Mouse (Mus musculus) activated CD4-positive, CD25-positive, alpha-beta regulatory T cell, adult 4 months (primary cell): ENCODE results near the gene Tssk2. TPM values are rescaled to one million over a fixed set of nuclear protein-coding genes. Genes with fewer than 3 reads are reported as not detected.

Source experiments
- ATAC-seq: one replicate; pipeline ENCODE4 v1.8.0; 2017
- polyA plus RNA-seq, 2 experiments: library from polyadenylated mRNA; unstranded; fragments of 100-300 nt; shearing (Covaris generic); gene quantifications; one replicate each; pipeline ENCODE4 v1.2.1; 2017

Tssk2 gene
- polyA plus RNA-seq = not detected

DNA sequence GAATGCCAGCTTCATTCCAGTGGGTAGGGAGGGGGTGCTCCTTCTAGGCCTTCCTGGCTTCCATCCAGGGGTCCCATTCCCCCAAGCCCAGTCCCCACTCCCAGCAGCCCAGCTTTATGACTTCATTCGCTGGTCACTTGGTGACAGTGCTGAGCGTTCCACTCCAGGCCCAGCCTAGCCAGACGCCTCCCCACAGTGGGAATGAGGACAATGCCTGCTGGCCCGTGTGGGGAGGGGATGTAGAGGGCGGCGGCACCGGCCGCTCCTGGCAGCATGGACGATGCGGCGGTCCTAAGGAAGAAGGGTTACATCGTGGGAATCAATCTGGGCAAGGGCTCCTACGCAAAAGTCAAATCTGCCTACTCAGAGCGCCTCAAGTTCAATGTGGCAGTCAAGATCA, at the start of gene Tssk2, which contains the start of gene Dgcr2:
TSS of gene Tssk2 (plus strand) at position 176 of the 400 bp plus-strand sequence.
TSS of gene Dgcr2 (minus strand) at position 101 of the 400 bp plus-strand sequence.
- no peak for ATAC-seq

DNA sequence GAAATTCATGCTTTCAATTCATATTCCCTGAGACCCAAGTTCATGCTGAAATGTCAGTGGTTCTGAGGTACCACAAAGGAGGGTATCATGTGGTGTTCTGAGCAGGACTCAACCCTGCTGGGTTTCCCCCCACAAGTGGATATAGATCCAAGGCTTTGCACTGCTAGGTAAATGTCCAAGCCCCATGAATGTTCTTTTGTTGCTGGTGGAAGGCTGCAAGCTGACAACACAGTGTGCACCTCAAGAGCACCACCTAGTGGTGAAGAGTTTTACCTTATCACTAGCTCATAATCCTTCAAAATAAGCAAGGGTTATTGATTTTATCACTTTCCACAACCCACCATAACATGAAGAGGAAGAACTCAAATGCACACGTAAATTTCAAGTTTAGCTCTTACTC, 49.5 kb upstream of the Tssk2 start:
- ATAC-seq = no peak

DNA sequence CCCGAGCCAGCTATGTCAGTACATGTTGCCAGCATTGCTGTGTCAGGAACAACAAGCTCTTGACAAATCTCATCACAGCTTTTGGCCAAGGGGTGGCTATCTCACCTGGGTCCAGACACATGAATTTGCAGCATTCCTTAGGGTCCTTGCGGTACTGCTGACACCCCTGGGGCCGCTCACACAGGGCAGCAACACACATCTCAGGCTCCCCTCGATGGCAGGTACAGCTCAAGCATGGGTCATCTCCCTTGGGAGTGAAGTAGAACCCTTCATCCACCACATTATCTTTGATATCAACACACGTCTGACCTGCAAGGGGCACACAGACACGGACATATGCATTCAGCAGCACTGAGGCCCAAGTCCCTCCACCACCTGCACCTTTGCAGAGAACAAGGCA, 49.0 kb upstream of the Tssk2 start:
- ATAC-seq = no peak

DNA sequence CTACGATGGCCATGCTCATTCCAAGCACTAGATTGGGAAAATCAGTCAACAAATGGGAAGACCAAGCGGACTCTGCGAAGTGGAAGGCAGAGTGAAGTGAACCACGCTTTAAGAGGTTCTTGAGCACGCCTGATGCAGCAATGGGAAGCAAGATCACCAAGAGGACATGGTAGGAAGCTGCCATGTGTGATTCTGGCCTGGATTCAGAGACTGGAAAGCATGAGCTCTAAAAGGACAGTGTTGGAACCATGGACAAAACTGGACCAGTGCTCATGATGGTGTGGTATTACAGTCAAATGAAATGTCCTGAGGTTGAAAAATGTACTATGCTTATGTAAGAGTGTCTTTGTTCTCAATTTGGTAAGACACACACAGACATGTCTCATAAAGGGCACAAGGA, 47.1 kb upstream of the Tssk2 start:
- no peak for ATAC-seq

DNA sequence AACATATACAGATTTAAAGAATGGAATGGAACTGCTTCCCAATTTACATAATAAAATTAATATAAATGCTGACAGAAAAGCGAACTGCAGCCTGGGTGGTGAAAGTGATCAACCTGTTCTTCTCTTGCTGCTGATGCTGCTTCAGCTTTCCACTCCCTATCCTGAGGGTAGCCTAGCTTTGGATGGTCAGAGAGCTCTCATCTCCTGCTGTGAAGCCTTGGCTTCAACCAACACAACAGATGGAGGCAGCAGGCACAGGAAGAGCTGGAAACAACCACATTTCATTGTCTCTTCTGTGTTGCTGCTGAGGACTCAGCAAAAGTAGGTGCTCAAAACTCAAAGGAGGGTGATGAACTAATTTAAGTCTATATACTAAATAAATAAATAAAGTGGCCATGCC, 46.6 kb upstream of the Tssk2 start:
- no peak for ATAC-seq

DNA sequence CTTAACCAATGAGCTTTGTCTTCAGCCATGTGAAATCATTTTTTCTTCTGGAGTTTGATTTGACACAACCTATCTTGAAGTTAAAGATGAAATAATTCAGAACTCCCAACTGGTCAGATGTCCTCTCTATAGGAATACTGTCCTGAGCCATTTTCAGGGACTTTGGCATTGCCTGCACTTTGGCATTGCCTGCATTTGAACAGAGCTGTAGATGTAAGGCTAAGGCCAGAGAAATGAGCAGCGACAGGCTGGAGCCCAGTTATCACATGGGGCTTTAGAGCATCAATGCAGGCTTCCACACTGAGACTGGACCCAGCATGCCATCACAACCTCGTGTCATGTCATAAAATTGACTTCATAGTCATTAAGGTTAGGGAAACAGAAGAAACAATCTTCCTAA, 45.2 kb upstream of the Tssk2 start:
- ATAC-seq = no peak

DNA sequence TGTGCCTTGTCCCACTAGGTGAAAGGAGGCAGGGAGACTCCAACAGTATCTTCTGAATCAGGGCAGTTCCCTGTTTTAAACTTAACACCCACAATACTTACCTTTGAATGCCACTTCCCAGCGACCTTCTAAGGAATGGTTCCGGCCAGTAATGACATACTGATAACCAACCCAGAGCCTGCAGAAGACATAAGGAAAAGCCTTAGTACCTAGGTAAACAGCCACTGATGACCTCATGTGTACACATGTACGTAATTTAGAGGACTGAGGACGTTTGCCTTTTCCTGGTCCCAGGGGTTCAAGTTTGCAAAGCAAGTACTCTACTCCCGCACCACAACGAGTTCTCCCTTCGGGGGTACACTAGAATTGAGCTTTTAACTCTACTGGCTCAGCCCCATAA, 41.3 kb upstream of the Tssk2 start:
- ATAC-seq = no peak

DNA sequence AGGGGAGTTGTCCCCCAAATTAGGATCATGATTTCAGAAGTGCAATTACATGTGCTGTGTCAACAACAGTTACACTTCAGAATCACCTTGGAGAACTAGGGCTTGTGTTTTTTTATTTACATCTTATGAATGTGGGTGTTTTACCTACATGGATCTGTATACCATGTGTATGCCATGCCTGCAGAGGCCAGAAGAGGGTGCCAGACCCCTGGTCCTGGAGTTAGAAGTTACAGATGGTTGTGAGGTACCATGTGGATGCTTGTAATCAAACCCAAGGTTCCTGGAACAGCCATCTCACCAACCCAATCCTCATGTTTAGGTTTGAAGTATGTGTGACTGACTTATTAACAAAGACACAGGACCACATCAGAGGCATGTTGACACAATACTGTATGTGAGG, 39.8 kb upstream of the Tssk2 start:
- peak; percentile 54 for ATAC-seq

DNA sequence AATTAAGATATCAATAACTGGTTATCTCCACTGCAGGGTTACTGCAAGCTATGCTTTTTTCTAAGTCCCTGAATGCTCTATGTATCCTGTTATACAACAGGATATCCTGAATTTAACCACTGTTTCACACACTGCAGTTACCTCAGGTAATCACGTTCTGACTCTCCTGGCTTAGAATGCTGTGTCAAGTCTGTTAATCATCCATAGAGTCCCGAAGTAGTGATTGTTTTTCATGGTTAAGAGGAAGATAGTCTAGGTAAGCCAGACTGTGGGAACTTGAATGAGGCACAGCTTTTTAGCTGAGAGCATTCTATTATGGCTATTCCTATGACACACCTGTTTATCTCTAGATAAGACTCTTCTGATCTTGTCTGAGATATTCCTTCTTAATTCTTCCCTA, 33.1 kb upstream of the Tssk2 start:
- no peak for ATAC-seq

DNA sequence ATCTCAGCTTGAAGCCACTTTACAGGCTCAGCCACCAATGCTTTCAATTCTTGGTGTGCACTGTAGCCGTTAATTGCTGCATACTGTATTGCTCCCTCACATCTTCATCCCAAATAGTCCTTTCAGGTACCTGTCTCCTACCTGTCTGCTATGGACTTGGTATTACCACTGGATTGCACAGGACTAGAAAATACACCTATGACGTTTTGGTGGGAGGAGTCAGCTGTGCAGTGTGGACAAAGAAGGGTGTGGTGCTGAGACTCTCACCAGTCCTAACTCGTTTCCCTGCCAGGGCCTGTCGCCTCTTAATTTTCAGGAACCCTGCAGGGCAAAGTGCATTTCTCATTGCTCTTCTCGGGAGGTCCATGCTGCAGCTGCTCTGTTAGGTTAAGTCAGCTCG, 32.7 kb upstream of the Tssk2 start:
- ATAC-seq = no peak

DNA sequence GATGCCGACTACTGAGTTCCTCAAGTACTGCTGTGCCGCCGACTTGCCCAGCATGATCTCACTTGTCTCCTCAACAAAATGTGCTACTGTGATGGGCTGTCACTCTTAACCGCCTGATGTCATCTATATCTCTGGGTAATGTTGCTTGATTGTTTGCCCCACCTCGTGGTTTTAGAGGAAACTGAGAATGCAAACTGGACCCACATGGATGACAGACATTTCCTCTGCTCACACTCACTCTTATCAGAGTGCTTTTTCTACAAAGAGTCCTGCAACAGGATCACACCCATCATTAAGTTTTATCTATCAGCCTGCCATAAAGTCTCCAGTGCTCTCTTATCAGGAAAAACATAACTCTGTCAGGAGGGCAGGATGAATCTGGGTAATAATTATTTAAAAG, 27.2 kb upstream of the Tssk2 start:
- ATAC-seq = no peak

DNA sequence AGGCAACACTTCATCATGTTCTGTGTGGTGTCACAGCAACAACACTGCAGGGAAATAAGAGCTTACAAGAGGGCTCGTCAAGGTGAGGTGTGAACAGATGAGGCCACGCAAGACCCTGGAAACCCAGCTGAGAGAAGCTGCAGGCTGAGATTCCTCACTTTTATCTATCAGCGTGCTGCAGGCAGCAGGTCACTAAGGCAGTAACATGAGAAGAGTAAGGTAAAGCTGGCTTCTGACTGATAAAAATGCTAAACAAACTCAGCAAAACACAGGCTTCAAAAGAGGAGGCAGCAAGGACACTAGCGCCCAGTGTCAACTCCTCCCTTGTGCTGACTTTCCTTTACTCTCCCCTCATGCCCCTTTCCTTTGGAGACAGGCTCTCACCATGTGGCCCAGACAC, 25.4 kb upstream of the Tssk2 start:
- ATAC-seq = no peak

DNA sequence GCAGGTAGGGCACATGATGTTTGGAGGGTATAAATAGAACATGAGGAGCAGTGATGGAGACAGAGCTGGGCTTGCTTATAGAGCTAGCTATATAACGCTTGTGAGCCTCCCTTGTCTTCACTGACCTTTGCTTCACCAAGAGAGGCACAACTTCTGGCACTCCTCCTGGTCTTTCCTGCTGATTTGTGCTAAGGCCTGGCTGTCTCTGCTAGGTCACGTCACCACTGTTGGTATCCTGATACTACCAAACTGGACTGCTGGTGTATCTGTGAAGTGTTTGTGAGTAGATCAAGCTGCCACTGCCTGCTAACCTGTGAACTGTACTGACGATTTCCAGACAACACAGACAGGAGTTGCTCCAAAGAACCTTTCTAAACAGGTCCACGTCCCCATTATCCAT, 23.3 kb upstream of the Tssk2 start:
- no peak for ATAC-seq

DNA sequence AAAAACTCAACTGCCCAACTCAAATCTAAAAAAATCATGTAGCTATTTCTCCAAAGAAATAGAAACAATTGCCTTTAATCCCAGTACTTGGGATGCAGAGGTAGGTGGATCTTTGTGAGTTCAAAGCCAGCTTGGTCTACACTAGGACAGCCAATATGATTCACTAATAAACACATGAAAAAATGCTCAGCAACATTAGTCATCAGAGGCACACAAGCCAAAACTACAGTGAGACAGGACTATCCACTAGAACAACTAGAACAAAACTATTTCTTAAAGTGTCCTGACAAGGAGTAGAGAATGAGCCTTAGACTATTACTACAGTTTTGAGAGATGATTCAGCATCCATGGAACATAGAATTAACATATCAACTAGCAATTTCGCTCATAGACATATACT, 22.3 kb upstream of the Tssk2 start:
- ATAC-seq = no peak

DNA sequence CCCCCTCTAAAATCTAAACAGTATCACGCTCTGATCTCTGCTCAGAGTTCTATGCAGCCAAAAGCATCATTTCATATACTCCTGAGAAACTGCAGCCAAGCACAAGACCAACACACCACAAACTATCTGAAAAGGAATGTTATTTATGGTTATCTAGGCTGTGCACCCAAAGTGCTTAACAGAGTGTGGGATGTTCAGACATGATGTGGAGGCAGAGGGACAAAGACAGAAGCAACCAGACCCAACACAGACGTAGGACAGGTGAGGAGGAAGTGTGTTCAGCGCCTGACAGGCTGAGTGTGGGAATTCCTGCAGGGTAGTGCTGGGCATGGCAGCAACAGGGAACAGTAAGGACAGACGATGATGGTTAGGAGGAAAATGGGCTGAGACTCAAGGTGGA, 18.9 kb upstream of the Tssk2 start:
- ATAC-seq = no peak

DNA sequence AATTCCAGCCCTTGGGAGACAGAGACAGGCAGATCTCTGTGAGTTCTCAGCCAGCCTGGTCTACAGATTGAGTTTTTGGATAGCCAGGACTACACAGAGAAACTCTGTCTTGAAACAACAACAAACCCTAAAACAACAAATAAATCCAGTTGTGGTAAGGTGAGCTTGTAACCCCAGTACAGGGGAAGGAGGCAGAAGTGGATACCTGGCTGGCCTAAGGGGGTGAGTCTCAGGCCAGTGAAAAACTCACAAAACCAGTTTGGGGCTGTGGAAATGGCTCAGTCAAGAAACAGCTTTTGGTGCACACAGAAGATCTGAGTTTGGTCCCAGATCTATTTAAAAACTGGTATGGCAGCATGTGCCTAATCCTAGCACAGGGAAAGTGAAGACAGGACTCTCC, 16.2 kb upstream of the Tssk2 start:
- ATAC-seq = no peak

DNA sequence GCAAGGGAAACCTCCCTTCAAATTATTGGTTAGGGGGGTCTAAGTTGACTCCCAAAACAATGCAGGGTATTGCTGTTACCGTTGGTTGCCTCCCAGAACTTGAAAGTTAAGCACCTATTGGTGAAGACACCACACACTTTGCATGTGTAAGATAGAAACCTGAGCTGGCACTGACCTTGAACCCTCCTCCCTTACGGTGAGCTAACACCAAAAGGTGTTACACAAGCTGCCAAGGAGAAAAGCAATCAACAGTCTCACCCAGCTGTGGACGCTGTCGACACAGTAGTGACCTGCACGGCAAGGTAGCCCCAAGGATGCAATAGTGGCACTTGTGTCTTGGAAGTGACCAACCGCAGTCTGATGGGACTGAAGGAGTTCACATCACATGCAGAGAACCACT, 14.3 kb upstream of the Tssk2 start:
- ATAC-seq = no peak

DNA sequence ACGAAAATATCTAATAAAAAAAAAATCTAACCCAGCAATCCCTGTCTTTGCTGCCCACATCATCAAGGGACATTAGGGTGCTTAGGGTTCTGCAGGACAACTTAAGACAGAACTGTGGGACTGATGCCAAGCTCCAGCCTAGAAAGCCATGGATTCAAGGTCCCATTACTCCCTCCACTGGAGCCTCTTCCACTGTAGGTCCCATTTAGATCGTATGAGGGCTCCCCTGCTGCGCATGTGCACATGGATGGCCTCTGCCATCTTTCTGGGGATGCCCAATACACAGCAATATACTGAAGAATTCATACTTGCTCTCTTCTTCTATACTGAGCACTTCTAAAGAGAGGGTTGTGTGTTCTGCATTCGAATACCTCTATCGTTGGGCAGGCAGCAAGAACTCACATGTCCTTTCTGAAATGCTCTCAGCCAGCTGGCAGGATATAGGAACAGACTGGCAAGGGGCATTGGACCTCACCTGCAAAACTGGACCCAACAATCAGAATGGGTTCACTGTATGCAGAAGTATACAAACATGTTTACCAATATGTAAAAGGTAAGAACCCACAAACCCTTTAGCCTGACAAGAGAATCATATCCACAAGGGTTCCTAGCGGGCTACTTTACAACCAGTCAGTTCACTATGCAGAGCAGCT, 8.6 kb upstream of the Tssk2 start:
- ATAC-seq = no peak

DNA sequence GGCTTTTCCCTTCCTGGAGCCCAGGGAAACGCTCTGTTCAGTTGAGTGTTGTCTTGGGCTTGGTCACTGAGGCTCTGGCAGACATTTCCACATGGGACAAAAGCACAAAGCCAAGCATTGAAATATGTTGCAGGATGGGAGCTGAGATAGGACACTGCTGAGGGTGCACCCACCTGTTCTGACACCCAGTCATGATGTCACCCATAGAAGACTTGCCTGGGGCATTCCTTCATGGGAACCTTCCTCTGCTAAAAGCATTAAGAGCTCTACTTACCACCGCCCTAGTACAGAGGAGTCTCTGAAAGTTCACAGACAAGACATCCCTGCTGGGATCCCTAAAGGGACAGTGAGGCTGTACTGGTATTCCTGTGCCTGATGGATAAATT, 8.1 kb upstream of the Tssk2 start:
- no peak for ATAC-seq

DNA sequence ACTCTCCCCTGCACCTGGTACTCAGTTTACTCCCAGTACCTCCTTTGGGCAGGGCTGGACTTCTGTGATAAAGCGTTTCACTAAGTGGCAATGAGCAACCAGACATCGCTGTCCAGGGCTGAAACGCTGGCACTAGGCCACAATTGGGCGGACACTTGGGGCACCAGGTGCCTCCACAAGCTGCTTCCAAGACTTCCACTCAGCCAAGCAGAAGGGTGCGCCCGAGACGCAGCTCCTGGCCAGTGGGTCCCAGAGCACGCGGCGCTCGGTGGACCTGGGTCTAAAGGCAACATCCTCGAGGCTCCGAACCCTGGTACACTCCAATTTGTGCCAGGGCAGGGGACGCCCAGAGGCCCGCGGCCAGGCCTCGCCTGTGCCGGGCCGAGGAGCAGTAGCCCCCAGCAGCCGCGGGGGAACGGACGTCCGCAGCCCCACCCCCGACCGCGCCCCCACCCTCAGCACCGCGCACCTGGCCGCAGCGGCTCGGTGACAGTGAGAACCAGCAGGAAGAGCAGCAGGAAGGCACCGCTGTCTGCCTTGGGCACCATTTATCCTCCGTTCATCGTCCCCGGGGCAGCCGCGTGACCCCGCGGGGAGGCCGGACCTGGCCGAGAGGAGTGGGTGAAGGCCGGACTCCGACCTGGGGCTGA, 7.4 kb upstream of the Tssk2 start:
- peak; percentile 44 for ATAC-seq

DNA sequence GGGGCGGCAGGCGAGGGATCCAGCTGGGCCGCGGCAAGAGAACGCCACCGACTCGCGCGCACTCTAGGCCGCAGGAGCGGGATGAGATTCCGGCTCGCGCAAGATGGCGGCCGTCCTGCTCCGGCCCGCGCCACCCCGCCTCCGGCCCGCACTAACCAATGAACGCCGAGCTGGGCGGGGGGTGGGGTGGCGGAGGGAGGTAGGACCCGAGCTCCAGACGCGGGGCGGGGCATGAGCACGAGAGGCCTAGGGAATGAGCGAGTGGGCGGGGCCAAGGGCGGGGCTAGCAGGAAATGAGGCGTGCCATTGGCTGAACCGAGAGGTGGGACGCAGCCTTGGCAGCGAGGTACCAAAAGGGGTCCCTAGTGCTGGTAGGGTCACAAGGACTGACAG, 6.9 kb upstream of the Tssk2 start, which contains the start of gene Gm20518:
TSS of gene Gm20518 (minus strand) at position 105 of the 393 bp plus-strand sequence.
- ATAC-seq = peak; percentile 93

DNA sequence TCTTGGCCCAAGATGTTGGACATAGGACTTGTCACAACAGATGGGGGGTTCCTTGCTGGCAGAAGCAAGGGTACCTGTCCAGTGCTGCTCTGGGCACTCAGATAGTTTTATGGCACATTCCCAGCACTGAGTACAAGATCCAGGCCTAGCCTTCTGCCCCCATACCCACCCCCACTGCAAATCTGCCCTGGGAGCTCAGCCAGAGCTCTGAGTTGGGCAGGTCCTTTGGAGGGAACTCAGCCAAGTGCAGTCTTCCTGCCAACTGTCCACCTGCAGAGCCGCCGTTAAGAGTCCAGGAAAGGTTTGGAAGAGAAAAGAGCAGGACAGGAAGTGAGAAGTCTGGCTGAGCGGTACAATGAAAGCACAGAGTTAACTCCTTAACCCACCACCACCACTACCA, 5.8 kb upstream of the Tssk2 start:
- ATAC-seq = no peak

DNA sequence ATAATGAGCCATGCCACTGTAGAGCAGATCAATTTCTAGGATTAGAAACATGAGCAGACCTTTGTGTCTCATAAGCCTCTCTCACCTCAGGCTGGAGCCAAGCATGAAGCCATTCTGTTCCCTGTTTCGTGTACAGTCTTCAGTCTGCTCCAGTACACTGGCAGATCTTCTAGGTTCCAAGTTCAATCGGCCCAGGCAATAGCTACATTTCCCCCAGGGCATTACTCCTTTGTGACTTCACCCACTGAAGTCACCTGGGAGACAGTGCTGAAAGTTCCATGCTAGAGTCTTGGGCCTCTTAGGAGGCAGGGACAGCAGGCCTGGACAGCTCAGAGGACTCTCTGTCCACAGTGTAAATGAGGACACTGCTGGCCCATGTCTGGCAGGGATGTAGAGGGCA, 4.5 kb upstream of the Tssk2 start, which contains the start of gene Tssk1:
TSS of gene Tssk1 (plus strand) at position 301 of the 400 bp plus-strand sequence.
- ATAC-seq = no peak

DNA sequence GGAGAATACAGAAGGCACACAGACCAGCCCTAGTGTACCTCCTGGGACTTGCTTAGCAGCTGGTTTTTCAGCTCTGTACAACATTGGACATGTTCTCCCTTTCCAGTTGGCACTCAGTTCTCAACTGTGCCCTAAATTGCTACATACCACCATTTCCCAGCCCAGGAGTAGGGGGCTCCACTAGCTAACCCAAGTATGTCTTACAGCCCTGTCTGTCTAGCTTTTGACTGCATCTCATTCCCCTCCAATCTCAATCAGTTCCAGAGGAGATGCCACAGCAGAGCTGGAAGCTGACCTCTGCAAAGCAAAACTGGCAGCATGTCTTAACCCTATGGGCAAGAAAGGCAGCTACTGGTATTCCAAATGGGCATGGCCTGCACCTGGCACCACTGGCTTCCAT, 2.3 kb upstream of the Tssk2 start:
- no peak for ATAC-seq
